Mouse (Mus musculus) liver, embryonic 14.5 days (tissue): ENCODE measurements around the gene Ttyh3.

ENCODE experiments used
- CTCF ChIP-seq: IDR thresholded peaks from 2 replicates; pipeline ENCODE4 v1.5.1; 2016; ENCODE audit warnings: antibody characterized with exemption, low read depth, control low read depth
- EP300 ChIP-seq: IDR thresholded peaks from 2 replicates; pipeline ENCODE4 v1.6.1; 2016; ENCODE audit warnings: antibody characterized with exemption, low read depth

- TF ChIP-seq CTCF = no peak
- TF ChIP-seq EP300 = no peak
Observed at GRCm38 (mm10) chr5:140579771-140580170, 69.1 kb downstream of the Ttyh3 start.
